ENCODE assay signal across 17 mouse cellular contexts in the genomic region with DNA sequence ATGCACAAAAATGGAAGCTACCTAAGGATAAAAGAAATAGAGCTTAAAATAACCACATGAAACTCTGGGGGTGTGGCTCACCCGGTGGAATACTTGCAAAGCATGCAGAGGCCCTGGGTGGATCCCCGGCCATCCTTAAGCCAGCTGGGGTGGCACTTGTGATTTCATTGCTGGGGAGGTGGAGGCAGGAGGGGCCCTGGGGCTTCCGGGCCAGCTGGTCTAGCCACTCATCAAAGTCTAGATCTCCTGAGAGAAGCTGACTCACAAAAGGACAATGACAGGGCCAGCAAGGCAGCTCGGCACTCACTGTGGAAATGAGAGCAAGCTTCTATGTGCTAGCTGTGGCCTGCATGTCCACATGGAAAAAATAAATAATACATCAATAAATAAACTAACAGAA.
"Had no signal": no experiment of that assay in that cellular context is flagged by ENCODE, and none has a peak within 500 bp of the region (broad histone marks: within the 10 kb centered on the region; RNA-seq: fewer than 3 reads in every experiment).

No protein-coding gene starts in this region.

- H3K4me3 ChIP-seq: liver, embryonic 13.5 days; liver, embryonic 15.5 days; lung, embryonic 15.5 days; megakaryocyte, embryonic 14.5 days; midbrain, embryonic 10.5 days; midbrain, embryonic 12.5 days; neural tube, embryonic 12.5 days; stomach, embryonic 15.5 days had no signal

- H3K9me3 ChIP-seq: liver, embryonic 13.5 days; liver, embryonic 15.5 days; lung, embryonic 15.5 days; megakaryocyte, embryonic 14.5 days; midbrain, embryonic 10.5 days; midbrain, embryonic 12.5 days; neural tube, embryonic 12.5 days; stomach, embryonic 15.5 days had no signal

- H3K27ac ChIP-seq: liver, embryonic 13.5 days; liver, embryonic 15.5 days; macrophage; midbrain, embryonic 10.5 days; midbrain, embryonic 12.5 days; neural tube, embryonic 12.5 days; stomach, embryonic 15.5 days; stomach, postnatal 0 days had no signal

- H3K27me3 ChIP-seq: liver, embryonic 13.5 days; liver, embryonic 15.5 days; lung, embryonic 15.5 days; neural tube, embryonic 12.5 days; stomach, embryonic 15.5 days had no signal

- H3K36me3 ChIP-seq: liver, embryonic 13.5 days; liver, embryonic 15.5 days; lung, embryonic 15.5 days; midbrain, embryonic 10.5 days; midbrain, embryonic 12.5 days; neural tube, embryonic 12.5 days; stomach, embryonic 15.5 days had no signal

- H3K9ac ChIP-seq: liver, embryonic 13.5 days; liver, embryonic 15.5 days; liver, postnatal 0 days; lung, embryonic 15.5 days; midbrain, embryonic 12.5 days; neural tube, embryonic 12.5 days; stomach, embryonic 15.5 days had no signal

- DNase-seq: liver, embryonic 13.5 days; liver, postnatal 0 days; lung, postnatal 14 days; lung, postnatal 36 days; right cerebral cortex, postnatal 14 days; thymus, adult 2 months; thymus, postnatal 25 days; thymus, postnatal 4 days had no signal

- H3K4me1 ChIP-seq: midbrain, embryonic 10.5 days; midbrain, embryonic 12.5 days; neural tube, embryonic 12.5 days; stomach, embryonic 15.5 days had no signal
